Mouse (Mus musculus): ENCODE results near the gene Clec3b. TPM values are rescaled to one million over a fixed set of nuclear protein-coding genes. Genes with fewer than 3 reads are reported as not detected.

The Clec3b gene
- polyA plus RNA-seq (2014; fragmentation: Nextera tagmentation; extraction: Ambion mirVana): 2.9 TPM in 2 replicates

- Histone ChIP-seq H3K27ac (replicated peaks; ENCODE audit: low read depth, low read length) (no peak within 1 kb of the TSS), H3K9ac (ENCODE audit: low read depth, low read length) (no peak within 1 kb of the TSS), H3K27me3 (replicated peaks; ENCODE audit: control insufficient read depth, insufficient read depth, low read length) (no peaks in the 10 kb centered on the region), H3K36me3 (ENCODE audit: control insufficient read depth, insufficient read depth, low read length) (no peaks in the 10 kb centered on the region), H3K4me2 (ENCODE audit: low read depth, low read length) (no peak within 1 kb of the TSS), H3K9me3 (ENCODE audit: control insufficient read depth, low read length) (peaks cover 5% of the 10 kb centered on the region; the same call in 1 of the 2 replicates), H3K4me1 (ENCODE audit: control insufficient read depth, insufficient read depth, low read length) (no peaks in the 10 kb centered on the region), H3K4me3 (ENCODE audit: low read depth, low read length) (no peak within 1 kb of the TSS)
- 72% methylated on average over 5 of the region's 5 CpGs for WGBS
- no peak for DNase-seq (ENCODE audit: low spot score)
- ATAC-seq (ENCODE audit: low read depth): no peak
Measured at GRCm38 (mm10) chr9:123150241-123151020, at the start of gene Clec3b. Gene Clec3b, plus strand, starts transcription at chr9:123150946.

GRCm38 (mm10) chr9:123103425-123103824 lies 47.3 kb upstream of the Clec3b start:
- Histone ChIP-seq H3K9me3 (ENCODE audit: control insufficient read depth, low read length) (no peaks in the 10 kb centered on the region), H3K36me3 (ENCODE audit: control insufficient read depth, insufficient read depth, low read length) (peaks cover 37% of the 10 kb centered on the region), H3K4me2 (ENCODE audit: low read depth, low read length) (no peak overlapping the region), H3K27me3 (replicated peaks; ENCODE audit: control insufficient read depth, insufficient read depth, low read length) (no peaks in the 10 kb centered on the region), H3K27ac (replicated peaks; ENCODE audit: low read depth, low read length) (no peak overlapping the region), H3K4me3 (ENCODE audit: low read depth, low read length) (no peak overlapping the region), H3K9ac (ENCODE audit: low read depth, low read length) (no peak overlapping the region), H3K4me1 (ENCODE audit: control insufficient read depth, insufficient read depth, low read length) (no peaks in the 10 kb centered on the region)
- ATAC-seq (ENCODE audit: low read depth) (no peak), DNase-seq (ENCODE audit: low spot score) (no peak)

DNA sequence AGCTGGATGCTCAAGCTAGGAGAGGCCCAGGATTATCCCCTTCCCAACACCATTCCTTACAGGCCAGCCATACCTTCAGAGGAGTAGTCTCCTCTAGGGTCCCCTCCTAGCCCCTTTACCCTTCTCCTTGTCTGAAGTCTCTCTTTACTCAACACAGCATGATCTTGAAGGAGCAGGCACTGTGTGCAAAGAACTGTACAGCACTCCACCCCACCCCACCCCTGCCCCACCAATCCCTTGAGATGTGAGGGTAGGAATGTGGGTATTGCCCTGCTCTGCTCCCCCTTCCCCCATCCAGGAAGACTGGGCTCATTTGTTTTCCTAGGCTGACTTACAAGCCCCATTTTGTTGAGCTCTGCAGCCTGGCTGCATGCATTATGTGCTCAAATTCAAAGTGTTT lies 46.4 kb upstream of the Clec3b start:
- Histone ChIP-seq H3K27me3 (replicated peaks; ENCODE audit: control insufficient read depth, insufficient read depth, low read length) (no peaks in the 10 kb centered on the region), H3K9ac (ENCODE audit: low read depth, low read length) (no peak overlapping the region), H3K4me1 (ENCODE audit: control insufficient read depth, insufficient read depth, low read length) (no peaks in the 10 kb centered on the region), H3K36me3 (ENCODE audit: control insufficient read depth, insufficient read depth, low read length) (peaks cover 28% of the 10 kb centered on the region), H3K4me3 (ENCODE audit: low read depth, low read length) (no peak overlapping the region), H3K4me2 (ENCODE audit: low read depth, low read length) (no peak overlapping the region), H3K27ac (replicated peaks; ENCODE audit: low read depth, low read length) (no peak overlapping the region), H3K9me3 (ENCODE audit: control insufficient read depth, low read length) (no peaks in the 10 kb centered on the region)
- no peak for DNase-seq (ENCODE audit: low spot score)
- no peak for ATAC-seq (ENCODE audit: low read depth)

GRCm38 (mm10) chr9:123107186-123107585 lies 43.6 kb upstream of the Clec3b start:
- DNase-seq (ENCODE audit: low spot score): no peak
- peaks cover 4% of the 10 kb centered on the region; the same call in 1 of the 2 replicates for H3K4me1 ChIP-seq (ENCODE audit: control insufficient read depth, insufficient read depth, low read length)
- WGBS: 88% methylated on average over 4 of the region's 4 CpGs
- no peaks in the 10 kb centered on the region for H3K27me3 ChIP-seq (replicated peaks; ENCODE audit: control insufficient read depth, insufficient read depth, low read length)
- H3K9me3 ChIP-seq (ENCODE audit: control insufficient read depth, low read length): no peaks in the 10 kb centered on the region
- H3K4me2 ChIP-seq (ENCODE audit: low read depth, low read length): no peak overlapping the region
- H3K27ac ChIP-seq (replicated peaks; ENCODE audit: low read depth, low read length): no peak overlapping the region
- ATAC-seq (ENCODE audit: low read depth): no peak
- no peak overlapping the region for H3K9ac ChIP-seq (ENCODE audit: low read depth, low read length)
- peaks cover 15% of the 10 kb centered on the region; the same call in 1 of the 2 replicates for H3K36me3 ChIP-seq (ENCODE audit: control insufficient read depth, insufficient read depth, low read length)
- H3K4me3 ChIP-seq (ENCODE audit: low read depth, low read length): no peak overlapping the region

DNA sequence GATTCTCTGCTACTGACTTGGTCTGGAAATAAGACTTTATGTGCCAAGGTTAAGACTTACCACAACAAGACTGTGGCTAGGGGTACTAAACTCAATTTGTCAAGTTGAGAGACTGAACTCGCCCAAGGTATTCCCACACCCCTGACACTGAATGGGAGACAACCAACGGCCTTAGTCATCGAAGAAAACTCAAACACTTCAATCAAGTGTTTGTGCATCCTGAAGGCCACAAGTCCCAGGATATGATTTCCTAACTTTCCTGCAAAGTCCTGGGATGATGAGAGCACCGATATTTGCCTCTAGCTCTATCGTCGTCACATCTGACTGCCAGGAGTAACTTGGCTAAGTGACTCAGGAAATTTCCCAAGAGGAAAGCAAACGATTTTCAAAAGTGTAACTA lies 41.6 kb upstream of the Clec3b start:
- 87% methylated on average over 7 of the region's 7 CpGs for WGBS
- Histone ChIP-seq H3K36me3 (ENCODE audit: control insufficient read depth, insufficient read depth, low read length) (peaks cover 15% of the 10 kb centered on the region; the same call in 1 of the 2 replicates), H3K4me2 (ENCODE audit: low read depth, low read length) (no peak overlapping the region), H3K27ac (replicated peaks; ENCODE audit: low read depth, low read length) (no peak overlapping the region), H3K4me3 (ENCODE audit: low read depth, low read length) (no peak overlapping the region), H3K27me3 (replicated peaks; ENCODE audit: control insufficient read depth, insufficient read depth, low read length) (no peaks in the 10 kb centered on the region), H3K4me1 (ENCODE audit: control insufficient read depth, insufficient read depth, low read length) (peaks cover 11% of the 10 kb centered on the region; the same call in 1 of the 2 replicates), H3K9me3 (ENCODE audit: control insufficient read depth, low read length) (no peaks in the 10 kb centered on the region), H3K9ac (ENCODE audit: low read depth, low read length) (no peak overlapping the region)
- ATAC-seq (ENCODE audit: low read depth): no peak
- DNase-seq (ENCODE audit: low spot score): no peak

- Histone ChIP-seq H3K9ac (ENCODE audit: low read depth, low read length) (peak overlapping the region; percentile 94), H3K36me3 (ENCODE audit: control insufficient read depth, insufficient read depth, low read length) (peaks cover 11% of the 10 kb centered on the region; the same call in 1 of the 2 replicates), H3K4me1 (ENCODE audit: control insufficient read depth, insufficient read depth, low read length) (peaks cover 11% of the 10 kb centered on the region; the same call in 1 of the 2 replicates), H3K27me3 (replicated peaks; ENCODE audit: control insufficient read depth, insufficient read depth, low read length) (no peaks in the 10 kb centered on the region), H3K4me2 (ENCODE audit: low read depth, low read length) (peak overlapping the region; percentile 72), H3K9me3 (ENCODE audit: control insufficient read depth, low read length) (no peaks in the 10 kb centered on the region), H3K4me3 (ENCODE audit: low read depth, low read length) (peak overlapping the region; percentile 90), H3K27ac (replicated peaks; ENCODE audit: low read depth, low read length) (no peak overlapping the region)
- DNase-seq (ENCODE audit: low spot score) (peak; percentile 6), ATAC-seq (ENCODE audit: low read depth) (no peak)
- 54% methylated on average over 8 of the region's 8 CpGs for WGBS
Measured at GRCm38 (mm10) chr9:123111751-123112221, 39.0 kb upstream of the Clec3b start.

- WGBS: 0% methylated on average over 30 of the region's 79 CpGs
- H3K4me3 ChIP-seq (ENCODE audit: low read depth, low read length): peak within 1 kb of the TSS; percentile 90
- DNase-seq (ENCODE audit: low spot score) (peak; percentile 93), ATAC-seq (ENCODE audit: low read depth) (peak; percentile 95)
- H3K27ac ChIP-seq (replicated peaks; ENCODE audit: low read depth, low read length): peak within 1 kb of the TSS; percentile 92
- H3K9me3 ChIP-seq (ENCODE audit: control insufficient read depth, low read length): no peaks in the 10 kb centered on the region
- H3K36me3 ChIP-seq (ENCODE audit: control insufficient read depth, insufficient read depth, low read length): peaks cover 13% of the 10 kb centered on the region; the same call in 1 of the 2 replicates
- H3K4me2 ChIP-seq (ENCODE audit: low read depth, low read length): peak within 1 kb of the TSS; percentile 72
- peak within 1 kb of the TSS; percentile 94 for H3K9ac ChIP-seq (ENCODE audit: low read depth, low read length)
- no peaks in the 10 kb centered on the region for H3K27me3 ChIP-seq (replicated peaks; ENCODE audit: control insufficient read depth, insufficient read depth, low read length)
- peaks cover 11% of the 10 kb centered on the region; the same call in 1 of the 2 replicates for H3K4me1 ChIP-seq (ENCODE audit: control insufficient read depth, insufficient read depth, low read length)
Measured at GRCm38 (mm10) chr9:123112805-123113521, 37.8 kb upstream of the Clec3b start, which contains the start of the genes Zdhhc3 and Exosc7. Gene Zdhhc3, minus strand, starts transcription at chr9:123113205. Gene Exosc7, plus strand, starts transcription at chr9:123113215.

GRCm38 (mm10) chr9:123113931-123114330 lies 36.8 kb upstream of the Clec3b start:
- H3K4me1 ChIP-seq (ENCODE audit: control insufficient read depth, insufficient read depth, low read length): peaks cover 11% of the 10 kb centered on the region; the same call in 1 of the 2 replicates
- DNase-seq (ENCODE audit: low spot score): peak; percentile 7
- H3K4me2 ChIP-seq (ENCODE audit: low read depth, low read length): peak overlapping the region; percentile 72
- H3K27ac ChIP-seq (replicated peaks; ENCODE audit: low read depth, low read length): peak overlapping the region; percentile 92; the same call in 1 of the 2 replicates
- H3K4me3 ChIP-seq (ENCODE audit: low read depth, low read length): peak overlapping the region; percentile 90
- H3K36me3 ChIP-seq (ENCODE audit: control insufficient read depth, insufficient read depth, low read length): peaks cover 17% of the 10 kb centered on the region
- WGBS: 59% methylated on average over 6 of the region's 6 CpGs
- no peaks in the 10 kb centered on the region for H3K9me3 ChIP-seq (ENCODE audit: control insufficient read depth, low read length)
- no peaks in the 10 kb centered on the region for H3K27me3 ChIP-seq (replicated peaks; ENCODE audit: control insufficient read depth, insufficient read depth, low read length)
- H3K9ac ChIP-seq (ENCODE audit: low read depth, low read length): peak overlapping the region; percentile 94
- no peak for ATAC-seq (ENCODE audit: low read depth)

Data from embryonic facial prominence, embryonic 14.5 days (tissue).